In the genomic region with DNA sequence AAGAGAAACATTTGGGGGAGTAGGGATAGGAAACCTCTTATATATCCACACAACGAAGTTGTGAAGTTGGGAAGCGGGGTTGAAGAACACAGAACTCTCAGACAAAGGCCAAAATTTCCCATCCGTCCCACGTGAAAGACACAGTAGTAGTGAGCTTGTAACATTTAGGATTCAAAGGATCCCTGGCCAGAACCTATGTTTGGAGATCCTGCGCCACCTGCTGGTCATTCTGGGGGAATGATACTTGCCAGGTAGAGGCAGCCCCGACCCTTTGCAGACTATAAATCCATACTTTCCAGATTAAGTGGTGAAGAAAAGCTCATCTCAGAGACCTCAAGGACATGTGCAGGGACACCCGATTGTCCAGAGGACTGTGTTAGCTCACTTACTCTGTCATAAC, we compare ENCODE assay signal across 8 mouse cellular contexts. TPM values are rescaled to one million over a fixed set of nuclear protein-coding genes. Genes with fewer than 3 reads are reported as not detected.
DNase-seq lines count a peak whose midpoint lies in the region; ATAC-seq and TF ChIP-seq lines count a peak whose summit lies in the region.

No protein-coding gene starts in this region.

- peak; percentile 58 to 76 (median 67) for TF ChIP-seq CTCF in MEL (IDR thresholded peaks at IDR 0.05 in 2 of 3, conservative IDR thresholded peaks at IDR 0.05 in 1 of 3; ENCODE audit: control insufficient read depth in 1 of 3, insufficient read depth in 1 of 3, low read depth in 2 of 3, low read length in 3 of 3, poor library complexity in 1 of 3, severe bottlenecking in 1 of 3)

- H3K9ac ChIP-seq in MEL (ENCODE audit: control insufficient read depth, low read depth, low read length, poor library complexity, severe bottlenecking), result no peak overlapping the region
- no peak overlapping the region for H3K9ac ChIP-seq in lung, embryonic 16.5 days (ENCODE audit: low read length)

- H3K4me2 ChIP-seq in lung, embryonic 16.5 days (ENCODE audit: low read depth, low read length), result no peak overlapping the region

- no peaks in the 10 kb centered on the region for H3K4me1 ChIP-seq in MEL (ENCODE audit: control insufficient read depth in 1 of 2, insufficient read depth in 2 of 2, low read length in 2 of 2)
- 0 out of 2 replicates have a peak, but pooled peaks cover 4% of the 10 kb centered on the region for H3K4me1 ChIP-seq in hindbrain, embryonic 10.5 days (replicated peaks)
- peaks cover 9% of the 10 kb centered on the region for H3K4me1 ChIP-seq in lung, embryonic 16.5 days (replicated peaks; ENCODE audit: control insufficient read depth, insufficient read depth, low read length)

- no peak for TF ChIP-seq POLR2A in MEL (IDR thresholded peaks at IDR 0.05; ENCODE audit: control insufficient read depth in 1 of 2, insufficient read depth in 1 of 2, low read depth in 1 of 2, low read length in 2 of 2, poor library complexity in 1 of 2)

- peak; percentile 51 for DNase-seq in MEL (ENCODE audit: low read depth, low spot score)
- peak; percentile 52 for DNase-seq in cerebellum, adult 11-12 months
- peak; percentile 83 for DNase-seq in forelimb bud, embryonic 11.5 days (ENCODE audit: low read depth, low spot score)
- DNase-seq in hindbrain, embryonic 10.5 days (ENCODE audit: low spot score), result peak; percentile 73
- DNase-seq in layer of hippocampus, adult 8-10 months (ENCODE audit: low spot score in 2 of 2), result peak; percentile 40 to 75
- DNase-seq in ovary, postnatal 36 days (ENCODE audit: low spot score), result peak; percentile 71
- DNase-seq in thymus, postnatal 36 days, result peak; percentile 50

- no peaks in the 10 kb centered on the region for H3K79me2 ChIP-seq in MEL (ENCODE audit: control insufficient read depth, insufficient read depth, low read length, poor library complexity)

- no peak overlapping the region for H3K4me3 ChIP-seq in MEL (ENCODE audit: control insufficient read depth in 1 of 2, insufficient read depth in 1 of 2, low read depth in 2 of 2, low read length in 2 of 2)
- H3K4me3 ChIP-seq in hindbrain, embryonic 10.5 days, result no peak overlapping the region
- H3K4me3 ChIP-seq in lung, embryonic 16.5 days (ENCODE audit: low read length), result no peak overlapping the region

- 17% methylated on average over 7 of the region's 7 CpGs for WGBS in hindbrain, embryonic 10.5 days
- 9% methylated on average over 7 of the region's 7 CpGs for WGBS in lung, embryonic 16.5 days

- no peak for TF ChIP-seq EP300 in MEL (IDR thresholded peaks at IDR 0.05; ENCODE audit: low read depth in 1 of 2, low read length in 2 of 2)

- H3K27ac ChIP-seq in MEL (ENCODE audit: control insufficient read depth, low read depth, low read length), result no peak overlapping the region
- H3K27ac ChIP-seq in hindbrain, embryonic 10.5 days, result no peak overlapping the region
- no peak overlapping the region for H3K27ac ChIP-seq in lung, embryonic 16.5 days (ENCODE audit: low read length)

- no peaks in the 10 kb centered on the region for H3K9me3 ChIP-seq in MEL (replicated peaks; ENCODE audit: insufficient read depth, low read length)
- no peaks in the 10 kb centered on the region for H3K9me3 ChIP-seq in hindbrain, embryonic 10.5 days
- H3K9me3 ChIP-seq in lung, embryonic 16.5 days (ENCODE audit: control insufficient read depth, low read length), result no peaks in the 10 kb centered on the region

- peak; percentile 57 for TF ChIP-seq RAD21 in MEL (IDR thresholded peaks at IDR 0.05; ENCODE audit: low read depth, low read length)

- no peaks in the 10 kb centered on the region for H3K36me3 ChIP-seq in MEL (ENCODE audit: control insufficient read depth in 1 of 2, insufficient read depth in 2 of 2, low read length in 2 of 2)
- H3K36me3 ChIP-seq in hindbrain, embryonic 10.5 days, result 0 out of 2 replicates have a peak, but pooled peaks cover 2% of the 10 kb centered on the region
- H3K36me3 ChIP-seq in lung, embryonic 16.5 days (ENCODE audit: control insufficient read depth, insufficient read depth, low read length), result no peaks in the 10 kb centered on the region

- ATAC-seq in lung, embryonic 16.5 days (ENCODE audit: low read depth), result peak; percentile 85

- no peaks in the 10 kb centered on the region for H3K27me3 ChIP-seq in MEL (ENCODE audit: control insufficient read depth in 1 of 2, insufficient read depth in 2 of 2, low read length in 2 of 2)
- H3K27me3 ChIP-seq in hindbrain, embryonic 10.5 days (ENCODE audit: insufficient read depth, poor library complexity, severe bottlenecking), result no peaks in the 10 kb centered on the region
- no peaks in the 10 kb centered on the region for H3K27me3 ChIP-seq in lung, embryonic 16.5 days (ENCODE audit: control insufficient read depth, insufficient read depth, low read depth, low read length)

TF ChIP-seq in MEL, 35 proteins besides CTCF, POLR2A, EP300 and RAD21:
- TF ChIP-seq NRF1 (IDR thresholded peaks at IDR 0.05; ENCODE audit: insufficient read depth, low read depth, low read length, poor library complexity, severe bottlenecking) (no peak), SMC3 (IDR thresholded peaks at IDR 0.05; ENCODE audit: low read depth, low read length) (peak; percentile 70), TAL1 (IDR thresholded peaks at IDR 0.05; ENCODE audit: low read length) (no peak), ELF1 (IDR thresholded peaks at IDR 0.05; ENCODE audit: low read depth, low read length) (no peak), HCFC1 (IDR thresholded peaks at IDR 0.05; ENCODE audit: low read depth, low read length) (no peak), ZC3H11A (IDR thresholded peaks at IDR 0.05; ENCODE audit: low read depth, low read length) (0 out of 2 replicates have a peak, but pooled peaks have one; percentile 9), CHD2 (IDR thresholded peaks at IDR 0.05; ENCODE audit: low read length) (no peak), USF1 (IDR thresholded peaks at IDR 0.05; ENCODE audit: low read depth, low read length) (no peak), MYB (IDR thresholded peaks at IDR 0.05; ENCODE audit: low read depth, low read length) (no peak), KAT2A (conservative IDR thresholded peaks at IDR 0.05; ENCODE audit: low read depth, low read length) (no peak), ZKSCAN1 (IDR thresholded peaks at IDR 0.05; ENCODE audit: low read depth, low read length) (no peak), MXI1 (IDR thresholded peaks at IDR 0.05; ENCODE audit: low read depth, low read length) (no peak), CHD1 (IDR thresholded peaks at IDR 0.05; ENCODE audit: low read depth, low read length) (no peak), E2F4 (IDR thresholded peaks at IDR 0.05; ENCODE audit: borderline replicate concordance, low read depth, low read length) (no peak), MEF2A (IDR thresholded peaks at IDR 0.05; ENCODE audit: extremely low read depth, insufficient replicate concordance, low read depth, low read length, poor library complexity, severe bottlenecking) (no peak)
TF ChIP-seq in MEL: peak in this region for 2.

RNA-seq across cellular contexts. Expression of gene Phldb2, which starts 14.1 kb away (rescaled TPM):
- not detected in 2 replicates for total RNA-seq in MEL (2012; rRNA removed)
- not detected for polyA plus RNA-seq in MEL (2012; ENCODE audit: insufficient read depth in 1 of 2, insufficient read length in 2 of 2, low read depth in 1 of 2, low replicate concordance in 2 of 2, missing spikeins in 1 of 2)
- 25.7 and 33.2 TPM in 2 replicates for polyA plus RNA-seq in hindbrain, embryonic 10.5 days (2016; fragmentation: Nextera tagmentation; extraction: Ambion mirVana)
- total RNA-seq in layer of hippocampus, adult 8-10 months (2022), result 1 to 10 TPM; 5.0 to 6.8 (median 5.6) TPM
- polyA plus RNA-seq in lung, embryonic 16.5 days (2015; fragmentation: Nextera tagmentation; extraction: Ambion mirVana), result 57.8 and 59.4 TPM in 2 replicates

RNA-seq across cellular contexts. Expression of gene Plcxd2, which starts 42.5 kb away (rescaled TPM):
- total RNA-seq in MEL (2012; rRNA removed), result not detected in 2 replicates
- polyA plus RNA-seq in MEL (2012; ENCODE audit: insufficient read depth in 1 of 2, insufficient read length in 2 of 2, low read depth in 1 of 2, low replicate concordance in 2 of 2, missing spikeins in 1 of 2), result not detected
- polyA plus RNA-seq in hindbrain, embryonic 10.5 days (2016; fragmentation: Nextera tagmentation; extraction: Ambion mirVana), result 3.0 and 3.3 TPM in 2 replicates
- 10 to 100 TPM; 15.6 to 19.5 (median 18.0) TPM for total RNA-seq in layer of hippocampus, adult 8-10 months (2022)
- polyA plus RNA-seq in lung, embryonic 16.5 days (2015; fragmentation: Nextera tagmentation; extraction: Ambion mirVana), result 0.93 and 1.1 TPM in 2 replicates

Comparison
In these comparisons a context has a peak if more than half of its experiments do, and no peak if none do; other contexts are left out.
1. RNA of gene Phldb2, which starts 14.1 kb away (polyA plus RNA-seq): 57.8 to 59.4 TPM in lung, embryonic 16.5 days and 25.7 to 33.2 TPM in hindbrain, embryonic 10.5 days; not detected in MEL; every median in the first group is over 10 times any median in the second.
2. Peak in every context shown above with its lines, with median percentiles within 50 percentile points of each other: DNase-seq.